Mouse (Mus musculus): ENCODE data around the gene Grifin. TPM values are rescaled to one million over a fixed set of nuclear protein-coding genes. Genes with fewer than 3 reads are reported as not detected.

Grifin gene
- polyA plus RNA-seq, 1 experiment from 2014 or later = 0.31 TPM

Other genes starting within 250 kb of the Grifin start
- 25.5 and 26.3 TPM in 2 replicates for gene Mad1l1, start 243.5 kb downstream of the Grifin start, polyA plus RNA-seq (2016; fragmentation: Nextera tagmentation; extraction: Ambion mirVana)
- 25.8 and 28.0 TPM in 2 replicates for gene Nudt1, start 243.4 kb downstream of the Grifin start, polyA plus RNA-seq (2016; fragmentation: Nextera tagmentation; extraction: Ambion mirVana)
- gene Mrm2, start 233.2 kb downstream of the Grifin start, polyA plus RNA-seq (2016; fragmentation: Nextera tagmentation; extraction: Ambion mirVana) = 12.8 and 15.2 TPM in 2 replicates
- gene Snx8, start 175.8 kb downstream of the Grifin start, polyA plus RNA-seq (2016; fragmentation: Nextera tagmentation; extraction: Ambion mirVana) = 15.2 and 16.5 TPM in 2 replicates
- 128 and 138 TPM in 2 replicates for gene Eif3b, start 145.7 kb downstream of the Grifin start, polyA plus RNA-seq (2016; fragmentation: Nextera tagmentation; extraction: Ambion mirVana)
- gene Gm4869, start 119.4 kb downstream of the Grifin start, polyA plus RNA-seq (2016; fragmentation: Nextera tagmentation; extraction: Ambion mirVana) = 0.06 TPM in 1 of 2 replicates, not detected in the other
- 22.5 TPM in 2 replicates for gene Chst12, start 59.5 kb downstream of the Grifin start, polyA plus RNA-seq (2016; fragmentation: Nextera tagmentation; extraction: Ambion mirVana)
- gene Lfng, start 42.2 kb upstream of the Grifin start, polyA plus RNA-seq (2016; fragmentation: Nextera tagmentation; extraction: Ambion mirVana) = 2.9 and 4.3 TPM in 2 replicates
- 36.3 and 38.0 TPM in 2 replicates for gene Ttyh3, start 84.0 kb upstream of the Grifin start, polyA plus RNA-seq (2016; fragmentation: Nextera tagmentation; extraction: Ambion mirVana)
- 12.4 and 15.7 TPM in 2 replicates for gene Iqce, start 137.3 kb upstream of the Grifin start, polyA plus RNA-seq (2016; fragmentation: Nextera tagmentation; extraction: Ambion mirVana)
- gene Brat1, start 139.9 kb upstream of the Grifin start, polyA plus RNA-seq (2016; fragmentation: Nextera tagmentation; extraction: Ambion mirVana) = 14.6 and 15.5 TPM in 2 replicates
- 0.40 and 0.59 TPM in 2 replicates for gene Amz1, start 159.1 kb upstream of the Grifin start, polyA plus RNA-seq (2016; fragmentation: Nextera tagmentation; extraction: Ambion mirVana)